Mouse (Mus musculus) heart, embryonic 14.5 days (tissue): ENCODE results near the gene Palm3. TPM values are rescaled to one million over a fixed set of nuclear protein-coding genes. Genes with fewer than 3 reads are reported as not detected.
"Not testable (repeated sequence)": the region's sequence is repeated elsewhere in the genome, so short reads cannot be mapped to it uniquely, and the experiment has no call there.

Experiments used
- ATAC-seq: fragments of 200-750 bp; cut with Nextera tagmentation; 2 replicates; pipeline ENCODE4 v1.8.0; 2017; ENCODE audit warnings: low read depth, moderate TSS enrichment; ENCODE audit not compliant: insufficient number of reproducible peaks, insufficient read depth, low FRiP score
- H3K27ac ChIP-seq, 2 experiments: fragments of 200-500 bp in 1 of 2; fragments of 300-500 bp in 1 of 2; sonication (generic) in 1 of 2; replicated peaks in 1 of 2; 2 replicates each; pipeline ENCODE4 v1.5.1; 2012 to 2014; ENCODE audit warnings: low read depth in 2 of 2, low read length in 2 of 2, control low read depth in 1 of 2, mild to moderate bottlenecking in 1 of 2, mixed read lengths in 1 of 2; ENCODE audit not compliant: control insufficient read depth in 1 of 2, insufficient read depth in 1 of 2
- H3K27me3 ChIP-seq: fragments of 300-500 bp; sonication (generic); 2 replicates; pipeline ENCODE4 v1.6.1; 2014; ENCODE audit warnings: mild to moderate bottlenecking, low read length, control low read depth; ENCODE audit not compliant: control insufficient read depth, insufficient read depth
- H3K36me3 ChIP-seq: fragments of 300-500 bp; sonication (generic); 2 replicates; pipeline ENCODE4 v1.6.1; 2014; ENCODE audit warnings: mild to moderate bottlenecking, control low read depth, low read length, mixed read lengths; ENCODE audit not compliant: control insufficient read depth, insufficient read depth
- H3K4me1 ChIP-seq, 2 experiments: fragments of 200-500 bp in 1 of 2; fragments of 300-500 bp in 1 of 2; sonication (generic) in 1 of 2; 2 replicates each; pipeline ENCODE4 v1.6.1; 2012 to 2014; ENCODE audit warnings: low read length in 2 of 2, control low read depth in 1 of 2, mixed read lengths in 1 of 2; ENCODE audit not compliant: control insufficient read depth in 2 of 2, insufficient read depth in 2 of 2
- H3K4me2 ChIP-seq: fragments of 300-500 bp; sonication (generic); 2 replicates; pipeline ENCODE4 v1.6.1; 2014; ENCODE audit warnings: mild to moderate bottlenecking, low read length
- H3K4me3 ChIP-seq, 2 experiments: fragments of 200-500 bp in 1 of 2; fragments of 300-500 bp in 1 of 2; sonication (generic) in 1 of 2; 2 replicates each; pipeline ENCODE4 v1.5.1; 2012 to 2014; ENCODE audit warnings: low read length in 2 of 2, mild to moderate bottlenecking in 2 of 2, control low read depth in 1 of 2, low read depth in 1 of 2, moderate library complexity in 1 of 2; ENCODE audit not compliant: control insufficient read depth in 1 of 2, insufficient read depth in 1 of 2
- H3K9ac ChIP-seq: fragments of 300-500 bp; sonication (generic); 2 replicates; pipeline ENCODE4 v1.6.1; 2014; ENCODE audit warnings: mild to moderate bottlenecking, low read length
- H3K9me3 ChIP-seq: fragments of 300-500 bp; sonication (generic); 2 replicates; pipeline ENCODE4 v1.6.1; 2016; ENCODE audit warnings: low read length, control low read depth; ENCODE audit not compliant: control insufficient read depth
- WGBS: fragments of 180-500 bp; shearing (Covaris S2); extraction: QIAGEN DNeasy Blood & Tissue Kit; methylation state at CpG from one replicate; pipeline ENCODE4 v1.1.7; 2014; 5-methylcytosine and 5-hydroxymethylcytosine counted together
- polyA plus RNA-seq: library from polyadenylated mRNA; unstranded; fragments of >200 nt; fragmentation: Nextera tagmentation; extraction: Ambion mirVana; gene quantifications from 2 replicates; pipeline ENCODE4 v1.2.1, GENCODE M21; 2014

The Palm3 gene
- polyA plus RNA-seq, 1 experiment from 2014 or later, result 1.2 TPM

DNA sequence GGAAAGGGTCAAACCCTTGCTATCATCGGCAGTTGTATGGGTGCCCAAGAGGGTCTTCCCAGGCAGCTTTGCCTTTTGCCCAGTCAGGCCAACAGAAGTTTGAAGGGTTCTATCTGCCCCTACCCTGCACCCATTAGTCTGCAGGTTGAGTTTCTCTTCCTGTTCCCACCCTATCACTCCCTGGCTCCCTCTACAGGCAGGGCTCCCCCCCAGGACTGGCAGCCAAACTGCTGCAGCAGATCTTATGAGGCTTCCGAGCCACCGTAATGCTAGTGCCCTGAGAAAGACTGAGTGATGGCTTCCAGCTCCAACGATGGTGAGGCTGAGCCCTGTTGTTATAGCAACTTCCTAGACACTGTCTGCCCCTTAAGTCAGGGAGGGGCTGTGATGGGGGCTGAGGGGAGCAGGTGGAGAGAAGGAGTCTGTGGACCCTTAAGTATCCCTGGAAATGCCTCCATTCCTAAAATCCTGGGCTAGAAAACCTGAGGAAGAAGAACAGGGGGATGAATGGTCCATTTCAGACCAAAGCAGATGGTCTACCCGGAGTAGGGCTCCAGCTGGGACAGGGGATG, 44.4 kb upstream of the Palm3 start:
- H3K4me3 ChIP-seq, result no peak overlapping the region
- no peak overlapping the region for H3K4me2 ChIP-seq
- H3K36me3 ChIP-seq, result peaks cover 25% of the 10 kb centered on the region
- H3K27ac ChIP-seq, result no peak overlapping the region; a peak in 1 of 4 replicates
- no peaks in the 10 kb centered on the region for H3K9me3 ChIP-seq
- 82% methylated on average over 5 of the region's 5 CpGs for WGBS
- H3K27me3 ChIP-seq, result no peaks in the 10 kb centered on the region
- no peak for ATAC-seq
- no peak overlapping the region; the same call in 1 of the 2 replicates for H3K9ac ChIP-seq
- H3K4me1 ChIP-seq, result peaks cover 43 to 71% of the 10 kb centered on the region in 2 experiments

DNA sequence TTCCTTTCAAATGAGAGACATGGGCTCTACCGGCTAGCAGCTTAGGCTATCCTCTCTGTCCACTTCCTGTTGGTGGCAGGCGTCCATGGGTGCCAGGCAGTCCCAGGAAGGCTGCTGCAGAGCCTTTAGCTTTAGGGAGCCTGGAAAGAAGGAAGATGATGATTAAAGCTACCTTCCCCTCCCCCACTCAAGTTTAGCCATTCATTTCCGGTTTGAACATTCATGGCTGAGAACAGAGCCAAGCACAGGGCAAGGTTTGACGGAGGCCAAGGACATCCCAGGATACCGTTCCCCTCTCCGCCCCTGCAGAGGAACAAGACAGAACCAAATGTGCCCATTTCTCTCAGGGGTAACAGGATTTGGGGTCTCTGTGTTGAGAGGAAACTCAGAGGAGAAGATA, 43.6 kb upstream of the Palm3 start:
- Histone ChIP-seq H3K4me3 (no peak overlapping the region), H3K27ac (peak overlapping the region; percentile 46 to 98; a peak in 3 of 4 replicates), H3K9me3 (no peaks in the 10 kb centered on the region), H3K4me2 (peak overlapping the region; percentile 28), H3K27me3 (no peaks in the 10 kb centered on the region), H3K4me1 (peaks cover 41 to 68% of the 10 kb centered on the region in 2 experiments), H3K9ac (peak overlapping the region; percentile 22; the same call in 1 of the 2 replicates), H3K36me3 (peaks cover 33% of the 10 kb centered on the region)
- 34% methylated on average over 6 of the region's 6 CpGs for WGBS
- ATAC-seq, result no peak

DNA sequence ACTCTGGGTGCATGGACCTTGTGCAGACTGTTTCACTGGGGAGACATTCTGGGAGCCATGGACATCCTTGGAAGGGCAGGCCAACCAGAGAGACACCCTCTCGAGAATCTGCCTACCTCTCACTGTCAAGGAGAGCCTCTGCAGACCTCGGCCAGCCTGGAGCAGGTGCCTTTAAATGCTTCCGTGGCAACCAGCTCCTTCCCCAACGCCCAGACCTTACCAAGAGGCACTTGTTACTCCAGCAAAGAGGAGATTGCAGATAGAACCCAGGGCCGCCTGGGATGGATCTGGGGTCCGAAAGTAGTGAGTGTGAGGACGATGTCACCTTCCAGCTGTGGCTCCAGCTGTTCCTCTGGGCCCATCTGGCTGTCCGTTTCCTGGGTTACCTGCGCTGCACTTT, 43.1 kb upstream of the Palm3 start:
- Histone ChIP-seq H3K4me1 (peaks cover 41 to 68% of the 10 kb centered on the region in 2 experiments), H3K9ac (peak overlapping the region; percentile 22; the same call in 1 of the 2 replicates), H3K36me3 (peaks cover 38% of the 10 kb centered on the region), H3K27ac (peak overlapping the region; percentile 46 to 98; a peak in 3 of 4 replicates), H3K9me3 (no peaks in the 10 kb centered on the region), H3K4me3 (no peak overlapping the region), H3K27me3 (no peaks in the 10 kb centered on the region), H3K4me2 (peak overlapping the region; percentile 28)
- 60% methylated on average over 9 of the region's 9 CpGs for WGBS
- no peak for ATAC-seq

DNA sequence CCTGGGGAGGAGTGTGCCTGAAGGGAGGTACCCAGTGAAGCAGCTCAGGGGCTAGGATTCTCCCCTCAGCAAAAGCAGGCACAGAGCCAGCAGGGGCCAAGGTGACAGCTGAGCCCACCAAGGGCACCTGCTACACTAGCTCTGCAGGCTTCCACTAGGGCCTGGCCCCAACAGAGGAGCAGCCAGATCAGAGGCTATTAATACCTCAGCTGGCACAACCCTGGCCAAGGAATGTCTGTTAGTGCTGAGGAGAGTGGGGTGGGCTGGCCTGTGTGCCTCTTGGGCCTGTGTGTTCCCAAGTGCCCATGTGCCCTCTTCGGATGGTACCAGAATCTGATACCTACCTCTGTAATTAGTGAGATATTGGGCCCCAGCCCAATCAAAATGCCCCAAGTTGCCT, 41.0 kb upstream of the Palm3 start:
- Histone ChIP-seq H3K4me2 (peak overlapping the region; percentile 44), H3K4me3 (no peak overlapping the region; a peak in 1 of 4 replicates), H3K27me3 (no peaks in the 10 kb centered on the region), H3K9ac (peak overlapping the region; percentile 62), H3K4me1 (peaks cover 35 to 54% of the 10 kb centered on the region in 2 experiments), H3K9me3 (no peaks in the 10 kb centered on the region), H3K36me3 (peaks cover 58% of the 10 kb centered on the region), H3K27ac (peak overlapping the region; percentile 95 to 98)
- WGBS, result 47% methylated on average over 1 of the region's 1 CpGs
- ATAC-seq, result peak; percentile 88

DNA sequence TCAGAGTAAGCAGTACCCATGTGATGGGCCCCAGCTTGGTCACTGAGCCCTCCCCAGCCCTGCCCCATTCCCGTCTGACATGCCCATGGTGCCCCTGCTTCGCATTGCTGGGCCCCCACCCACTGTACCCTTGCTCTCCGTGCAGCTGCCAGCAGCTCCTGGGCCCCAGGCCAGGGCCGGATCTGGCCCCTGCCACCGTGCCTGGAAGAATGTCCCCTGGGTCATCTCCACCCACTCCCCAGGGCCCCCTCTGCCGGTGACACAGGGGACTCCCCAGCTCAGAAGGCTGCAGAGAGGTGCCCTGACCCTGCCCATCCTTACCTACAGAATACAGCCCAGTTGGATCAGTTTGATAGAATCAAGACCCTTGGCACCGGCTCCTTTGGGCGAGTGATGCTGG, 40.4 kb upstream of the Palm3 start:
- no peaks in the 10 kb centered on the region for H3K27me3 ChIP-seq
- no peaks in the 10 kb centered on the region for H3K9me3 ChIP-seq
- no peak overlapping the region for H3K4me3 ChIP-seq
- peak overlapping the region; percentile 95 to 98 for H3K27ac ChIP-seq
- H3K4me1 ChIP-seq, result peaks cover 35 to 51% of the 10 kb centered on the region in 2 experiments
- H3K9ac ChIP-seq, result peak overlapping the region; percentile 62
- H3K36me3 ChIP-seq, result peaks cover 64% of the 10 kb centered on the region
- peak; percentile 58; the same call in 1 of the 2 replicates for ATAC-seq
- H3K4me2 ChIP-seq, result peak overlapping the region; percentile 36
- 41% methylated on average over 8 of the region's 8 CpGs for WGBS

DNA sequence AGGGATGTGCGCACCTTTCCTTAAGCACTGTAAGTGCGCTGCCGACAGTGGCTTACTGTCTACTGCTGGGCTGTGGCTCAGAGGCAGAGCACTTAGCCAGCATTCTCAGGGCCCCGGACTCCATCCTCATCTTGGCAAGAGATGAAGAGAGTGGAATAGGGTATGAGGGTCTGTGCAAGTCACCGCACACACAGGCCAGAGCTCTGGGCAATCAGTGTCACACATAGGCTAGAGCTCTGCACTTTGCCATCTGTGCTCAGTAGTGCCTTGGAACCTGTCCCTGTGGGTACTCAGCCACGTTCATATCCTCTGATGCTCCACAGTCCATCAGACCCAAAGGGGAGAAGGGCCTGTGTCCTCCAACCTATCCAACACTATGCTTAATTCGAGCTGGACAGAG, 39.7 kb upstream of the Palm3 start:
- peaks cover 71% of the 10 kb centered on the region for H3K36me3 ChIP-seq
- 92% methylated on average over 7 of the region's 7 CpGs for WGBS
- H3K27ac ChIP-seq, result peak overlapping the region; percentile 95 to 98

DNA sequence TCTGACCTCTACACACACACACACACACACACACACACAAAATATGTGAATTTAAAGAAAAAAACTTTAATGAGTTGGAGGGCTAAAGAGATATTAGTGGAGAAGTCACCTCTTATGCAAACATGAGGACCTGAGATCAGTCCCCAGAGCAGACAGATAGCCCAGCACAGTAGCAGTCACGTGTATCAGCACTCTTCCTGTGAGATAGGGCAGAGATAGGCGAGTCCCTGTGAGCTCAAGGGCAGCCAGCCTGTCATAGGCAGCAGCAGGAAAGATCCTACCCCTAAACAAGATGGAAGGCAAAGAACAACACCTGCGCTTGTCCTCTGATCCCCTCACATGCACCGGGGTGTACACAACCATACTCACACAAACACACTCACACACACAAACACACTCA, 38.8 kb upstream of the Palm3 start:
- Histone ChIP-seq H3K9ac (no peak overlapping the region), H3K4me1 (peaks cover 27 to 35% of the 10 kb centered on the region in 2 experiments), H3K4me2 (no peak overlapping the region), H3K9me3 (no peaks in the 10 kb centered on the region), H3K4me3 (no peak overlapping the region), H3K27ac (no peak overlapping the region), H3K27me3 (no peaks in the 10 kb centered on the region), H3K36me3 (peaks cover 80% of the 10 kb centered on the region)
- 67% methylated on average over 4 of the region's 4 CpGs for WGBS
- no peak for ATAC-seq

More for the DNA sequence above, 39.7 kb upstream of the Palm3 start:
- Histone ChIP-seq H3K4me3 (no peak overlapping the region), H3K9me3 (no peaks in the 10 kb centered on the region), H3K4me1 (peaks cover 35 to 44% of the 10 kb centered on the region in 2 experiments), H3K9ac (peak overlapping the region; percentile 62; the same call in 1 of the 2 replicates), H3K27me3 (no peaks in the 10 kb centered on the region), H3K4me2 (no peak overlapping the region)
- no peak for ATAC-seq

DNA sequence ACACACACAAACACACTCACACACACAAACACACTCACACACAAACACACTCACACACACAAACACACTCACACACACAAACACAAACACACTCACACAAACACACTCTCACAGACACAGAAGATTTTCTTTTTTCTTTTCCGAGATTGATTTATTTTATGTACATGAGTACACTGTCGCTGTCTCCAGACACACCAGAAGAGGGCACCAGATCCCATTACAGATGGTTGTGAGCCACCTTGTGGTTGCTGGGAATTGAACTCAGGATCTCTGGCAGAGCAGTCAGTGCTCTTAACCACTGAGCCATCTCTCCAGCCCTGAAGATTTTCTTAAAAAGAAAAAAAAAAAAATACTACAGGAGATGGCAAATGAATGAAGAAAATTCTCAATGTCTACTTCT, 38.0 kb upstream of the Palm3 start:
- H3K36me3 ChIP-seq, result peaks cover 87% of the 10 kb centered on the region
- ATAC-seq, H3K9ac ChIP-seq, H3K4me3 ChIP-seq, H3K4me2 ChIP-seq, H3K27ac ChIP-seq, H3K9me3 ChIP-seq, H3K27me3 ChIP-seq: not testable (repeated sequence)
- WGBS, result 98% methylated on average over 2 of the region's 2 CpGs
- H3K4me1 ChIP-seq, result peaks cover 20 to 27% of the 10 kb centered on the region in 2 experiments
